Mouse (Mus musculus): ENCODE measurements around the gene Glb1. TPM values are rescaled to one million over a fixed set of nuclear protein-coding genes. Genes with fewer than 3 reads are reported as not detected.
A peak's percentile ranks its signal among the peaks of the same experiment; 100 is the strongest.

The Glb1 gene
- polyA plus RNA-seq, 1 experiment = 59.5 TPM

DNA sequence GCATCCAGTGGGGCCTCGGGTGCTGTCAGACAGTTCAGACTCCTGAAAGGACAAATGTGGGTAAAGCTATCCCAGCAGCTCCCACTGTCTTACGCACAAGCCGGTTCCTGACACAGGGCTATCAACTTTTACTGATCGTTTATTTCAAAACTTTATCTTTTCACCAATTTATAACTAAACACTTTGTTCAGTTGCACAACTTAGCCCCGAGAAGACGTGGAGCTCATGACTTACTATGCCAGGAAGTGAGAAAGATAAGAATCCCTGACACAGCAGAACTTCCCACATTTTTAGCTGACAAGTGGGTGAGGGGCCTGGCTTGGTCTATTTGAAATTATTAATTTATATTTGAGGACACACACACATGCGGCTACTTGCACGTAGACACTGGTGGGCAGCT, 6.2 kb upstream of the Glb1 start:
- no peak overlapping the region for H3K27ac ChIP-seq (ENCODE audit: control insufficient read depth, insufficient read depth, low read length)
- H3K36me3 ChIP-seq (ENCODE audit: control insufficient read depth, insufficient read depth, low read length) = no peaks in the 10 kb centered on the region
- WGBS = 75% methylated on average over 8 of the region's 8 CpGs
- no peak for DNase-seq
- no peaks in the 10 kb centered on the region for H3K27me3 ChIP-seq (ENCODE audit: control insufficient read depth, insufficient read depth, low read length)
- 0 out of 2 replicates have a peak, but pooled peaks cover 2% of the 10 kb centered on the region for H3K4me1 ChIP-seq (replicated peaks; ENCODE audit: control insufficient read depth, insufficient read depth, low read length)
- no peak overlapping the region for H3K4me3 ChIP-seq (ENCODE audit: control insufficient read depth, insufficient read depth, low read length)
- TF ChIP-seq POLR2A (IDR thresholded peaks at IDR 0.05; ENCODE audit: control insufficient read depth, extremely low read depth, insufficient read depth, low read length, poor library complexity) (no peak), CTCF (IDR thresholded peaks at IDR 0.05; ENCODE audit: borderline replicate concordance, control insufficient read depth, extremely low read depth, insufficient read depth, low read length, poor library complexity) (no peak)

DNA sequence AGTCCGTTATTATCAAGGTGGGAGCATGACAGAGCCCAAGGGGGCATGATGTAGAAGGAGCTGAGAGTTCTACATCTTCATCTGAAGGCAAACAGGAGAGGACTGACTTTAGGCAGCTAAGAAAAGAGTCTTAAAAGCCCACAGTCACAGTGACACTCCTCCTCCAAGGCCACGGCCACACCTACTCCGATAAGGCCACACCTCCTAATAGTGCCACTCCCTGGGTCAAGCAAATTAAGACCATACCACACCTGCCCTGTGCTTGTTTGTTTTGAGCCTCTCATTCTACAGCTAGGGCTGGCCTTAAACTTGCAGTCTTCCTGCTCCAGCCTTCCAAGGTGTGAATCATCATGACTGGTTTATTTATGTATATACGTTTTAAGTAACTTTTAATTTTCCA, 5.6 kb upstream of the Glb1 start:
- H3K27ac ChIP-seq (ENCODE audit: control insufficient read depth, insufficient read depth, low read length) = no peak overlapping the region
- DNase-seq = no peak
- H3K4me3 ChIP-seq (ENCODE audit: control insufficient read depth, insufficient read depth, low read length) = no peak overlapping the region
- H3K27me3 ChIP-seq (ENCODE audit: control insufficient read depth, insufficient read depth, low read length) = no peaks in the 10 kb centered on the region
- 81% methylated on average over 4 of the region's 4 CpGs for WGBS
- no peaks in the 10 kb centered on the region for H3K36me3 ChIP-seq (ENCODE audit: control insufficient read depth, insufficient read depth, low read length)
- 0 out of 2 replicates have a peak, but pooled peaks cover 2% of the 10 kb centered on the region for H3K4me1 ChIP-seq (replicated peaks; ENCODE audit: control insufficient read depth, insufficient read depth, low read length)
- TF ChIP-seq CTCF (IDR thresholded peaks at IDR 0.05; ENCODE audit: borderline replicate concordance, control insufficient read depth, extremely low read depth, insufficient read depth, low read length, poor library complexity) = no peak
- no peak for TF ChIP-seq POLR2A (IDR thresholded peaks at IDR 0.05; ENCODE audit: control insufficient read depth, extremely low read depth, insufficient read depth, low read length, poor library complexity)

DNA sequence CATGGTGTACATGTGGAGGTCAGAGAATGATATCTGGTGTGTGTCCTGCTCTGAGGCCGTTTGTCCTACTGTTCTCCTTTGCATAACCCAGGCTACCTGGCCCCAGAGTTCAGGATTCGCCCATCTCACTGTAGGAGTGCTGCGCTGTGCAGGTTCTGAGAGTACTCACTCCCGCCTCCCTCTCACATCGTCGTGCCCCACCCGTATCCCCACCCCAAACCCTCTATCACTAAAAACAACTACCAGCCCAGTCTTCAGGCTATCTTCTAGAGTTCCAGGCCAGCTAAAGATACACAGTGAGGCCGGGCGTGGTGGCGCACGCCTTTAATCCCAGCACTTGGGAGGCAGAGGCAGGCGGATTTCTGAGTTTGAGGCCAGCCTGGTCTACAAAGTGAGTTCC, 1.2 kb upstream of the Glb1 start:
- no peak for TF ChIP-seq CTCF (IDR thresholded peaks at IDR 0.05; ENCODE audit: borderline replicate concordance, control insufficient read depth, extremely low read depth, insufficient read depth, low read length, poor library complexity)
- no peak for TF ChIP-seq POLR2A (IDR thresholded peaks at IDR 0.05; ENCODE audit: control insufficient read depth, extremely low read depth, insufficient read depth, low read length, poor library complexity)
- 96% methylated on average over 12 of the region's 12 CpGs for WGBS

DNA sequence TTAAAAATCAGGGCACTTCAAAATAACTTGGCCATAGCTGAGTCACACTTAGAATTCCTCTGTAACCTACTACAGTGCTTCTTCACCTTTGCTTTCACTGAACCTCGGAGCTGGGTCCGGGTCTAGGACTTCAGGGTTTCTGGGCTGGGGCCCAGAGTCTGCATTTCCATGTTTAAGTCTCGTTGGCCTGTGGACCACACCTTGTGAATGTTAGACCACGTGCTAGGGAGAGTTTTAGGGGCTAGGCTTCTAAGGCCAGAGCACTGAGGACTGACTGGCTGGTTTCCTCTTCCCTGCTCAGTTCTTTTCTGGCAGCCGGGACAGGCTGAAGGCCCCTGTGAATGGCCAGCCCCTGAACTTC, 308 bp upstream of the Glb1 start:
- Histone ChIP-seq H3K4me1 (replicated peaks; ENCODE audit: control insufficient read depth, insufficient read depth, low read length) (peaks cover 10% of the 10 kb centered on the region), H3K36me3 (ENCODE audit: control insufficient read depth, insufficient read depth, low read length) (peaks cover under 1% of the 10 kb centered on the region; the same call in 1 of the 2 replicates), H3K27ac (ENCODE audit: control insufficient read depth, insufficient read depth, low read length) (peak overlapping the region; percentile 55; the same call in 1 of the 2 replicates), H3K4me3 (ENCODE audit: control insufficient read depth, insufficient read depth, low read length) (peak overlapping the region; percentile 83), H3K27me3 (ENCODE audit: control insufficient read depth, insufficient read depth, low read length) (no peaks in the 10 kb centered on the region)
- no peak for DNase-seq
- WGBS = 9% methylated on average over 5 of the region's 5 CpGs
- TF ChIP-seq POLR2A (IDR thresholded peaks at IDR 0.05; ENCODE audit: control insufficient read depth, extremely low read depth, insufficient read depth, low read length, poor library complexity) (no peak), CTCF (IDR thresholded peaks at IDR 0.05; ENCODE audit: borderline replicate concordance, control insufficient read depth, extremely low read depth, insufficient read depth, low read length, poor library complexity) (no peak)

More for the DNA sequence above, 1.2 kb upstream of the Glb1 start:
- no peak overlapping the region for H3K27ac ChIP-seq (ENCODE audit: control insufficient read depth, insufficient read depth, low read length)
- peaks cover 10% of the 10 kb centered on the region for H3K4me1 ChIP-seq (replicated peaks; ENCODE audit: control insufficient read depth, insufficient read depth, low read length)
- H3K36me3 ChIP-seq (ENCODE audit: control insufficient read depth, insufficient read depth, low read length) = no peaks in the 10 kb centered on the region
- H3K4me3 ChIP-seq (ENCODE audit: control insufficient read depth, insufficient read depth, low read length) = no peak overlapping the region
- no peaks in the 10 kb centered on the region for H3K27me3 ChIP-seq (ENCODE audit: control insufficient read depth, insufficient read depth, low read length)
- DNase-seq = no peak

DNA sequence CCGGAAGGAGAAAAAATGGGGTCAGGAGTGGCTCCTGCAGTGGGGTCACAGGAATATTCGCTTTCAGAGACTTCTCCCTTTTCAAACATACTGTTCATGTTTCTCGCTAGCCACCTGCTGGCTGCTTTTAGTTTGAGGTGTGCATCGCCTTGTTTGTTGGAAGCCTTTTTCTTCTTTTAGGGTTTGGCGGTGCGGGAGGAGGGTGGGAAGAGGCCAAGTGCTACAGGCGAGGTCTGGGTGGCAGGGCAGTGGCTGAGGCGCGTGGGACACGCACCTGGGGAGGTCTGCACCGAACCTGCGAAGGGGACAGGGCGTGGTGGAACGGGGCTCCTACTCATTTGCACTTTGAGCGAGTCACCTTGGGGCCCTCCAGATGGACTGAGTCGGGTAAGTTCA, 807 bp downstream of the Glb1 start:
- peak; percentile 65 for DNase-seq
- Histone ChIP-seq H3K36me3 (ENCODE audit: control insufficient read depth, insufficient read depth, low read length) (peaks cover 6% of the 10 kb centered on the region), H3K4me1 (replicated peaks; ENCODE audit: control insufficient read depth, insufficient read depth, low read length) (peaks cover 10% of the 10 kb centered on the region), H3K27ac (ENCODE audit: control insufficient read depth, insufficient read depth, low read length) (peak overlapping the region; percentile 62), H3K27me3 (ENCODE audit: control insufficient read depth, insufficient read depth, low read length) (no peaks in the 10 kb centered on the region), H3K4me3 (ENCODE audit: control insufficient read depth, insufficient read depth, low read length) (peak overlapping the region; percentile 83)
- TF ChIP-seq POLR2A (IDR thresholded peaks at IDR 0.05; ENCODE audit: control insufficient read depth, extremely low read depth, insufficient read depth, low read length, poor library complexity) (no peak), CTCF (IDR thresholded peaks at IDR 0.05; ENCODE audit: borderline replicate concordance, control insufficient read depth, extremely low read depth, insufficient read depth, low read length, poor library complexity) (no peak)
- 2% methylated on average over 16 of the region's 16 CpGs for WGBS

DNA sequence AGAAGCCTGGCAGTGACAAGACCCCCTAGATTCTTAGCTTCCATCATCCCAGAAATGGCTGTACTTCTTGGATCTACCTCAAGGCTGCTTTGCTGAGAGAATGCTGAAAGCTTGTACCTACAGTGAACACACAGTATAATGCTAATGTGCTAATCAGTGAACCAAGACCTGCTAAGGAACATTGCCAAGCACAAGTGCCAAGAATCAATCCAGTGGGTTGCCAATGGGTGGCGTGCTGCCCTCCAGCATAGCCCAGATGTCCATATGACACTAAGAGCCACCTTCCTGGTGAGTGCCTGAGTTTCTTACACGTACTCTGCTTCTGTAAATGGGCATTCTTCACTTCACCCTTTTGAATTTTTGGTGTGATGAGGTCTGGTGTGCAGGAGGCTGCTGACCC, 6.8 kb downstream of the Glb1 start:
- Histone ChIP-seq H3K36me3 (ENCODE audit: control insufficient read depth, insufficient read depth, low read length) (peaks cover 23% of the 10 kb centered on the region), H3K27me3 (ENCODE audit: control insufficient read depth, insufficient read depth, low read length) (no peaks in the 10 kb centered on the region), H3K27ac (ENCODE audit: control insufficient read depth, insufficient read depth, low read length) (no peak overlapping the region), H3K4me1 (replicated peaks; ENCODE audit: control insufficient read depth, insufficient read depth, low read length) (no peaks in the 10 kb centered on the region), H3K4me3 (ENCODE audit: control insufficient read depth, insufficient read depth, low read length) (no peak overlapping the region)
- no peak for DNase-seq
- WGBS = 100% methylated on average over 2 of the region's 2 CpGs
- TF ChIP-seq CTCF (IDR thresholded peaks at IDR 0.05; ENCODE audit: borderline replicate concordance, control insufficient read depth, extremely low read depth, insufficient read depth, low read length, poor library complexity) (no peak), POLR2A (IDR thresholded peaks at IDR 0.05; ENCODE audit: control insufficient read depth, extremely low read depth, insufficient read depth, low read length, poor library complexity) (no peak)

DNA sequence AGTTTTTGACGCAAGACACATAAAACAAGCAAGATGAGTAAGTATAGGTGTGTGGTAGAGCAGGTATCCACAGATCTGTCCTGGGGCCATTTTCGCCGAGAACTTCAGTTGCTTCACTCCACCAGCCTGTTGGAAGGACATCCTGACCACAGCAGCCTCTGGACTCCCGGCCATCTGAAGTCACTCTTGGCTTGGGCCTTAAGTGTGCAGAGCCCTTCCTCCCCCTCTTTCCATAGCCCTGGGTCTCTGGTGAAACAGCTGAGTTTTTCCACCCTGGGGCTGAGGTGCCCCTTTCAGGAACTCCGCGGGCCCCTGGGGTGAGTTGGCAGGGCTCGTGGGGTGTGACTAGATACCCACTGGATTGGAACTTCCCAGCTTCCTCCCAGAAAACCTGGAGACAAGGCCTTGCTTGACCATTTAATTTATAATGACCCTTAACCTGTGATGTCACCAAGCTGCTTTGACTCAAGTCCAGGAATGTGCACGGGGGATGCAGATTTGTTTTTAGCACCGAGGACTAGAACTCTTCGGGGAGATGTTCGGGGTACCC, 9.5 kb downstream of the Glb1 start:
- WGBS = 98% methylated on average over 11 of the region's 11 CpGs
- no peak for DNase-seq
- TF ChIP-seq CTCF (IDR thresholded peaks at IDR 0.05; ENCODE audit: borderline replicate concordance, control insufficient read depth, extremely low read depth, insufficient read depth, low read length, poor library complexity) (no peak), POLR2A (IDR thresholded peaks at IDR 0.05; ENCODE audit: control insufficient read depth, extremely low read depth, insufficient read depth, low read length, poor library complexity) (no peak)
- Histone ChIP-seq H3K4me1 (replicated peaks; ENCODE audit: control insufficient read depth, insufficient read depth, low read length) (no peaks in the 10 kb centered on the region), H3K27ac (ENCODE audit: control insufficient read depth, insufficient read depth, low read length) (no peak overlapping the region), H3K27me3 (ENCODE audit: control insufficient read depth, insufficient read depth, low read length) (no peaks in the 10 kb centered on the region), H3K4me3 (ENCODE audit: control insufficient read depth, insufficient read depth, low read length) (no peak overlapping the region), H3K36me3 (ENCODE audit: control insufficient read depth, insufficient read depth, low read length) (peaks cover 23% of the 10 kb centered on the region)
